Mouse (Mus musculus): ENCODE results near the gene Kifap3.

DNA sequence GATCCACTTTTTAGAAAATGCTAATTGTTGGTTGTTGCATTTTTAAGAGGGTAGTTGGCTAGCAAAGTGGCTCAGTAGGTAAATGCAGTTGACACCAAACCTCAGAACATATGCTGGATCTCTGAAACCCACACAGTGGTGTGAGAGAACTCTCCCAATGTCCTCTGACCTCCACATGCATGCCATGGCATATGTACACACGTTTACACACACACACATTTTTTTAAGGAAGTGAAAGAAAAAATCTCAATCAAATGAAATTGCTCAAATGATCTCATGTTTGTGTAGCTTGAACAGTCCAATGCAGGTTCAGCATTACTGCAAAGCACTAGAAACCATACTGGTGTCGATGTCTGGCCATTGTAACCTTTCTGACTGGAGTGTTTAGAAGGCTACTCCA is 120.2 kb downstream of the Kifap3 start:
- TF ChIP-seq CTCF (IDR thresholded peaks at IDR 0.05; ENCODE audit: low read depth) (no peak), EP300 (IDR thresholded peaks at IDR 0.05; ENCODE audit: low read depth) (no peak)

Data from heart, postnatal 0 days (tissue).